Mouse (Mus musculus) testis, postnatal 10 days (tissue): ENCODE measurements around the gene Epn2.
A peak's percentile ranks its signal among the peaks of the same experiment; 100 is the strongest.

Experiments used
- DNase-seq: peaks from one replicate; pipeline ENCODE4 v3.0.0; 2021; ENCODE audit warnings: low spot score

The Epn2 gene

GRCm38 (mm10) chr11:61487936-61488335 lies 91.6 kb downstream of the Epn2 start:
- DNase-seq: no peak

GRCm38 (mm10) chr11:61487401-61487800 lies 92.1 kb downstream of the Epn2 start:
- peak; percentile 79 for DNase-seq

- no peak for DNase-seq
Observed at GRCm38 (mm10) chr11:61486458-61487219, 92.8 kb downstream of the Epn2 start.

DNA sequence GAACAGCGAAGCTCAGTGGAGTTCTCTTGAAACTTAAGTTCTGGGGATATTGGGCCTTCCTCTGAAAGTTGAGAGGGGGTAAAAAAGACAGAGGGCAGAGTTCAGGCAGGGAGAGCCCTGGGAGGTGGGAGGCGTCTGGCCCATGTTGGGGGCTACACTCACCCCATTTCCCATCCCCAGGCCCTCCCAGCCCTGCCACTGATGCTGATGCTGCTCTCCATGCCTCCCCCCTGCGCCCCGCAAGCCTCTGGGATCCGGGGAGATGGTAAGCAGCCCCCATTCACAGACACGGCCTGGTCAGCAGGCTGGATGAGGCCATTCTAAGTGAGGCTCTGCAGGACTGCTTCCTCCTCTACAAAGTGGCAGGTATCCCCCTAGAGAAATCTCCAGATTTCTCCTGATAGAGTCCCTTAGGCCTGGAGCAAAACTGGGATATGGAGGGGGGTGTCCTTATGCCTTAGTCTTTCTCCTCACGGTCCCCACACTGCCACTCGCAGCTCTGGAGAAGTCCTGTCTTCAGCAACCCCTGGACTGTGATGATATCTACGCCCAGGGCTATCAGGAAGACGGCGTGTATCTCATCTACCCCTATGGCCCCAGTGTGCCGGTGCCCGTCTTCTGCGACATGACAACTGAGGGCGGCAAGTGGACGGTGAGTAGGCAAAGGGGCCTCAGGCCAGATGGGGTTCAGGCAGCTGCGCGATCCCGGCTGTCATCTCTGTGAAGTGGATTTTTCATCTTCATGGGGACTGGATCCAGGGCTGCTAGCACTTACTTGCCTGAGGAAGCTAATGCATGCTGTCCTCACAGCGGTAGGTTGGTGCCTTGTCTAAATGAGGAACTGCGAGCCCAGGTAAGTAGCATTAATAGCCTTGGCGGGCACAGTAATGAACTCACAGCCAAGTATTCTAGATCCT lies 93.7 kb downstream of the Epn2 start:
- no peak for DNase-seq

DNA sequence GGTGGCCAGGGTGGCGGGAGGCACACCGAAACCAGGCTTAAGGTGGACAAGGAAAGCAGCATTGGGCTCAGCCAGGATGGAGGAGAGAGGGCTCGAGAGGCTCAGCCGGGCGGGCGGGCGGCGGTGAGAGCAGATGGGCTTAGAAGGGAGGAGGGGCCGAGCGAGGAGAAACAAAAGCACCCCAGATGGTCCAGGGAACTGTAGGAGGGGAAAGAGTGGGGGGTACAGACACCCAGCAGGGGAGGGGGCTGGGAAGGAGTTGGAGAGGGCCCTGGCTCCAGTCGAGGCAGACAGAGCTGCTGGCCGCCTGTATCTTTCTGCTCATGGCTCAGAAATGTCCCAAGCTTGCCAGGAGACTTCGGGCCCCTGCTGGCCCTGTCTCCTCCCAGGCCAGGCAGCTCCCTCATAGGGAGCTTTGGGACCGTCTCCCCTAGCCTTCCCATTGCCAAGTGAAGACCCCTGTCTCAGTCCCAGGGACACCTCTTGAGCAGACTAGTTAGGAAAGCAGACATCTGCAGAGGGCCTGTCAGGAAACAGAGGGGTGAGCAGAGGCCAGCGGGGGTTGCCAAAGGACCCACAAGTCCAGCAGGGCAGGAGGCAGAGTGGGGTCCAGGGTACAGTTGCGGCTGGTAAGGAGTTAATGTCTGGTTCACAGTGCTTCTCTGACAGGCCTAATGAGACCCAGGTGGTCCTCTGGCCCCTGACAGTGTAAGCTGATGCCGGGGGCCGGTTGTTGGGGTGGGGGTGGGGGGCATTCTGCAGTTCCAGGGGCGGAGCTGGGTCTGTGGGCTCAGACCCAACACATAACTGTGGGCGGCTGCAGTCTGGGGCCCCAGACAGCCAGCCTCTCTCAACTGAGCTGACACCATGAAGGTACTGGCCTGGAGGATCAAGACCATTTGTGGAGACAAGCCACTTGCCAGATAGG lies 94.6 kb downstream of the Epn2 start, which contains the start of gene Mfap4:
Gene Mfap4, plus strand, starts transcription at position 819 of the 928 bp plus-strand sequence.
- DNase-seq: peak; percentile 72

GRCm38 (mm10) chr11:61484256-61484612 lies 95.3 kb downstream of the Epn2 start:
- DNase-seq: peak; percentile 45

- DNase-seq: no peak
Observed at GRCm38 (mm10) chr11:61483226-61483845, 96.2 kb downstream of the Epn2 start.

- DNase-seq: no peak
Observed at GRCm38 (mm10) chr11:61481239-61482090, 98.0 kb downstream of the Epn2 start.

DNA sequence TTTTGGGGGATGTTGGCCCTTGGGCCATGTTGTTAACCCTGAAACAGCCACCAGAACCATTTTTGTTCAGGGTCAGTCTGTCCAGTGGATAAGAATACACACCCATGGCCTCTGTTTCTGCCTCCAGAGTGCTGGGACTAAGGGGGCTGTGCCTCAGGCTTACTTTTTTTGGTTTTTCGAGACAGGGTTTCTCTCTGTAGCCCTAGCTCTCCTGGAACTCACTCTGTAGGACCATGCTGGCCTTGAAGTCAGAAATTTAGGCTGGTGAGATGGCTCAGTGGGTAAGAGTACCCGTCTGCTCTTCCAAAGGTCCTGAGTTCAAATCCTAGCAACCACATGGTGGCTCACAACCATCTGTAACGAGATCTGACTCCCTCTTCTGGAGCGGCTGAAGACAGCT lies 100.7 kb downstream of the Epn2 start:
- DNase-seq: no peak

DNA sequence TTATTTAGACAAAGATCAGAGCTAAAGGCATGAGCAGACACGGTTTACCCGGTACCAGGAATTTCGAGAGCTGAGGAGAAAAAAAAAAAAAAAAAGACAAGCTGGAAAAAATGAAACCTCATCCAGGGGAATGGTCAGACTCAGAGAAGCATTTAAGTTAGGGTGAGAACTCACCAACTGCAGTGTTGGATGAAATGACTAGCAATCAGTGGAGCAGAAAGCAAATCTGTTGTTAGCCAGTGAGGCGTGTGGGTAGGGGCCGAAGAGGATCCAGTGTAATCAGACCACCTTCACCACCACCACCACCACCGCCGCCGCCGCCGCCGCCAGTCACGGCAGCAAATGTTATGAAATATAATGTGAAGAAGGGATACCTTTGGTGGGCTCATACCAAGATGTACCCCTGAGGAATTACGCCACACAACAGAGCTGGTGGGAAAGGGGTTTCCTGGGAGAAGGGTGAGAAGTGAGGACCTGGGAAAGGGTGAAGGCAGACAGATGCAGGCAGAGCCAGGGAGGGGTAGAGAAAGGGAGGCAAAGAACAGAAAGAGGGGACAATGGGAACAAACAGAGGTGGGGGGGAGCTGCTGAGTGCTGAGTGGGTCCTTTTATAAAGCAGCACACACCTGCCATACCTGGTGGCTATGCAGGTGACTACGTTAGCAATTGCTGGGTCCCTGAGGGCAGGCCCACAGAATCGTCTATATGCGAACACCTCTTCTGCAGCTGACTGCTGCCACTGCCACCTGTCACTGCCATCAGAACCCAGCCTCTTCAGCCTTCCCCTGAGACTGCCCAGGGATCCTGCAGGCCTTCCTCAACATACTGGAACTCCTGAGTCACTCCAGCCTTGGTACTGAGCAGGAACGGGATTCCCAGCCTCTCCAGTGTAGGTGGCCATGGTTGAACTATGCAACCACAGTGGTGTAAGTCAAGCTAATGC lies 101.7 kb downstream of the Epn2 start:
- DNase-seq: no peak

GRCm38 (mm10) chr11:61476786-61477382 lies 102.6 kb downstream of the Epn2 start:
- DNase-seq: no peak

GRCm38 (mm10) chr11:61473630-61474029 lies 105.9 kb downstream of the Epn2 start:
- no peak for DNase-seq

GRCm38 (mm10) chr11:61470880-61471279 lies 108.6 kb downstream of the Epn2 start:
- no peak for DNase-seq

DNA sequence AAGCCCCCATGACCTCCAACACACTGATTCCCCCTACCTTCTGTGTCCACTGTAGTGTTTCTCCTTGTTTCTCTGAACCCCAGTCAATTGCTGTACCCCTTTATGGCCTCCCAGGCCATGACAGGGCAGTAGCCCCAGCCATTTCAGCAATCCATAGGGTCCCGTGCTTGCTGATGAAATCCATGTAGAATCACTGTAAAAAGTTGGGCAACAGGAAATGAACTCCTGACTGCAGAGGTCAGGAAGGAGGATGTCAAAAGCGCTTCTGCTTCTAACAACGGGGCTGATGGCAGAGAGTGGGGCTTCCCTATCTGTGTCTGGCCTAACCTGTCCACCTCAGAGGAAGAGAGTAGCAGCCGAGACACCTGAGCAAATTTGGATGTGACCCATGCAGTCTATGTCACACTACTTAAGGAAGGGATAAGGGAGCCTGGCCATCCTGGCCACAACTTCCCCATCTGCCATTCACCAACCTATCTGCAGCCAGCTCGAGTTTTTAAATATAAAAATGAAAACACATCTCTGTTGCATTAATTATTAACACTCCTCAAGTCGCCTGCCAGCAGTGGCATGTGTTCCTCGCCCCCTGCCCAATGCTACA lies 110.1 kb downstream of the Epn2 start:
- no peak for DNase-seq

DNA sequence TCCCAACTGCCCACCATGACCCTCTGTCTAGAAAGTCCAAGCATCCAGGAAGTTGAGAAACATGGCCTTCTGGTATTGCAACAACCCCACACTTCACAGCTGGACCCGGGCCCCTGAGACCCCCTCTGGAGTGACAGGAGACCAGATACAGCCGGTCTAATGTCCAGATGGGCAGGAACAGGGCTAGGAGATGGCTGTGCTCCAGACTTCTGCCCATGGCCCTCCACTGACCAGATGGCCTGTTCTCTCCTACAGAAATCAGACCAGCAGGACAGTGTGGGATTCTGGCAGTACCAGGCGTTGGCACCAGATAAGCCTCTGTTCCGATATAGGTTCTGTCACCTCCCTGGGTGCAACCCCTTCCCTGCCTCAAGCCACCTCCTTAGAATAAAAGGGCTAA lies 111.0 kb downstream of the Epn2 start:
- DNase-seq: no peak
